ENCODE assay signal across 8 mouse cellular contexts in genomic region chr3:94581793-94582455, GRCm38 (mm10). TPM values are rescaled to one million over a fixed set of nuclear protein-coding genes. Genes with fewer than 3 reads are reported as not detected.
A peak's percentile ranks its signal among the peaks of the same experiment; 100 is the strongest.
DNase-seq lines count a peak whose midpoint lies in the region; ATAC-seq and TF ChIP-seq lines count a peak whose summit lies in the region.

No protein-coding gene starts in this region.

- H3K27ac ChIP-seq in kidney, embryonic 16.5 days (ENCODE audit: low read length) = peak overlapping the region; percentile 84
- peak overlapping the region; percentile 29 for H3K27ac ChIP-seq in MEL (ENCODE audit: control insufficient read depth, low read depth, low read length)
- peak overlapping the region; percentile 85 for H3K27ac ChIP-seq in limb, embryonic 13.5 days

- no peaks in the 10 kb centered on the region for H3K9me3 ChIP-seq in kidney, embryonic 16.5 days (ENCODE audit: low read length)
- H3K9me3 ChIP-seq in MEL (replicated peaks; ENCODE audit: insufficient read depth, low read length) = no peaks in the 10 kb centered on the region
- H3K9me3 ChIP-seq in erythroblast, embryonic 14.5 days (ENCODE audit: control insufficient read depth, low read length) = no peaks in the 10 kb centered on the region
- H3K9me3 ChIP-seq in limb, embryonic 13.5 days = no peaks in the 10 kb centered on the region

- peak overlapping the region; percentile 81 for H3K4me2 ChIP-seq in kidney, embryonic 16.5 days (replicated peaks; ENCODE audit: low read depth, low read length)
- H3K4me2 ChIP-seq in limb, embryonic 13.5 days (replicated peaks) = peak overlapping the region; percentile 83

- no peak for TF ChIP-seq EP300 in MEL (IDR thresholded peaks at IDR 0.05; ENCODE audit: low read depth in 1 of 2, low read length in 2 of 2)

- H3K27me3 ChIP-seq in kidney, embryonic 16.5 days (ENCODE audit: insufficient read depth, low read length) = no peaks in the 10 kb centered on the region
- H3K27me3 ChIP-seq in MEL (ENCODE audit: control insufficient read depth in 1 of 2, insufficient read depth in 2 of 2, low read length in 2 of 2) = no peaks in the 10 kb centered on the region
- no peaks in the 10 kb centered on the region for H3K27me3 ChIP-seq in erythroblast, embryonic 14.5 days (ENCODE audit: control insufficient read depth)
- H3K27me3 ChIP-seq in limb, embryonic 13.5 days = no peaks in the 10 kb centered on the region

- ATAC-seq in kidney, embryonic 16.5 days (ENCODE audit: low FRiP score, low TSS enrichment) = peak; percentile 75
- ATAC-seq in limb, embryonic 13.5 days (ENCODE audit: low FRiP score, low read depth) = peak; percentile 84
- 0 out of 2 replicates have a peak, but pooled peaks have one; percentile 11 for ATAC-seq in neutrophil, adult 5-6 weeks (ENCODE audit: extremely low read depth, insufficient number of reproducible peaks, low FRiP score, poor library complexity, severe bottlenecking)

- no peak; a peak in 1 of 4 replicates for TF ChIP-seq POLR2A in MEL (IDR thresholded peaks at IDR 0.05; ENCODE audit: control insufficient read depth in 1 of 2, insufficient read depth in 1 of 2, low read depth in 1 of 2, low read length in 2 of 2, poor library complexity in 1 of 2)

- no peak for DNase-seq in kidney, postnatal 36 days
- peak; percentile 81 for DNase-seq in MEL (ENCODE audit: low read depth, low spot score)
- no peak for DNase-seq in cerebellum, postnatal 10 days
- DNase-seq in ovary, postnatal 36 days (ENCODE audit: low spot score) = no peak

- no peak for TF ChIP-seq CTCF in MEL (IDR thresholded peaks at IDR 0.05 in 2 of 3, conservative IDR thresholded peaks at IDR 0.05 in 1 of 3; ENCODE audit: control insufficient read depth in 1 of 3, insufficient read depth in 1 of 3, low read depth in 2 of 3, low read length in 3 of 3, poor library complexity in 1 of 3, severe bottlenecking in 1 of 3)

- no peaks in the 10 kb centered on the region for H3K36me3 ChIP-seq in kidney, embryonic 16.5 days (ENCODE audit: insufficient read depth, low read length)
- peaks cover 0 to 23% of the 10 kb centered on the region in 2 experiments; a peak in 2 of 4 replicates for H3K36me3 ChIP-seq in MEL (ENCODE audit: control insufficient read depth in 1 of 2, insufficient read depth in 2 of 2, low read length in 2 of 2)
- H3K36me3 ChIP-seq in erythroblast, embryonic 14.5 days (ENCODE audit: control insufficient read depth) = no peaks in the 10 kb centered on the region
- H3K36me3 ChIP-seq in limb, embryonic 13.5 days = no peaks in the 10 kb centered on the region

- peaks cover 15% of the 10 kb centered on the region for H3K4me1 ChIP-seq in kidney, embryonic 16.5 days (ENCODE audit: insufficient read depth, low read length)
- H3K4me1 ChIP-seq in MEL (ENCODE audit: control insufficient read depth in 1 of 2, insufficient read depth in 2 of 2, low read length in 2 of 2) = peaks cover 6 to 10% of the 10 kb centered on the region in 2 experiments; a peak in 3 of 4 replicates
- H3K4me1 ChIP-seq in erythroblast, embryonic 14.5 days (ENCODE audit: control insufficient read depth) = peaks cover 19% of the 10 kb centered on the region
- peaks cover 25% of the 10 kb centered on the region for H3K4me1 ChIP-seq in limb, embryonic 13.5 days

- H3K4me3 ChIP-seq in kidney, embryonic 16.5 days (ENCODE audit: low read length) = peak overlapping the region; percentile 91
- H3K4me3 ChIP-seq in MEL (ENCODE audit: control insufficient read depth in 1 of 2, insufficient read depth in 1 of 2, low read depth in 2 of 2, low read length in 2 of 2) = peak overlapping the region; percentile 67 to 82
- peak overlapping the region; percentile 88 for H3K4me3 ChIP-seq in erythroblast, embryonic 14.5 days (replicated peaks)
- H3K4me3 ChIP-seq in limb, embryonic 13.5 days = peak overlapping the region; percentile 86

- no peak for TF ChIP-seq RAD21 in MEL (IDR thresholded peaks at IDR 0.05; ENCODE audit: low read depth, low read length)

- peaks cover 41% of the 10 kb centered on the region for H3K79me2 ChIP-seq in MEL (ENCODE audit: control insufficient read depth, insufficient read depth, low read length, poor library complexity)

- under 1% methylated on average over 34 of the region's 48 CpGs for WGBS in kidney, embryonic 16.5 days
- WGBS in limb, embryonic 13.5 days = under 1% methylated on average over 39 of the region's 48 CpGs

- peak overlapping the region; percentile 90 for H3K9ac ChIP-seq in kidney, embryonic 16.5 days (replicated peaks; ENCODE audit: low read length)
- H3K9ac ChIP-seq in MEL (ENCODE audit: control insufficient read depth, low read depth, low read length, poor library complexity, severe bottlenecking) = peak overlapping the region; percentile 89
- H3K9ac ChIP-seq in limb, embryonic 13.5 days = peak overlapping the region; percentile 91

TF ChIP-seq in MEL, 35 proteins besides CTCF, POLR2A, EP300 and RAD21:
- TF ChIP-seq MXI1 (IDR thresholded peaks at IDR 0.05; ENCODE audit: low read depth, low read length) (peak; percentile 33; the same call in 1 of the 2 replicates), UBTF (IDR thresholded peaks at IDR 0.05; ENCODE audit: borderline replicate concordance, insufficient read depth, low read depth, low read length) (peak; percentile 66; the same call in 1 of the 2 replicates), TBP (IDR thresholded peaks at IDR 0.05; ENCODE audit: low read depth, low read length) (no peak; the same call in 1 of the 2 replicates), MAZ (IDR thresholded peaks at IDR 0.05; ENCODE audit: low read depth, low read length) (no peak; the same call in 1 of the 2 replicates), RCOR1 (IDR thresholded peaks at IDR 0.05; ENCODE audit: low read depth, low read length) (no peak), GABPA (IDR thresholded peaks at IDR 0.05; ENCODE audit: low read depth, low read length) (no peak), CHD1 (IDR thresholded peaks at IDR 0.05; ENCODE audit: low read depth, low read length) (no peak), NELFE (IDR thresholded peaks at IDR 0.05; ENCODE audit: low read depth, low read length) (no peak), USF1 (IDR thresholded peaks at IDR 0.05; ENCODE audit: low read depth, low read length) (peak; percentile 17; the same call in 1 of the 2 replicates), MAX (IDR thresholded peaks at IDR 0.05; ENCODE audit: low read length) (peak; percentile 41), ZKSCAN1 (IDR thresholded peaks at IDR 0.05; ENCODE audit: low read depth, low read length) (no peak), SIN3A (IDR thresholded peaks at IDR 0.05; ENCODE audit: low read length) (no peak)

RNA-seq across cellular contexts. Expression of gene Snx27, which starts 0.6 kb away (rescaled TPM):
- 43.0 and 54.6 TPM in 2 replicates for polyA plus RNA-seq in kidney, embryonic 16.5 days (2015; fragmentation: Nextera tagmentation; extraction: Ambion mirVana)
- 36.9 and 38.5 TPM in 2 replicates for total RNA-seq in MEL (2012; rRNA removed)
- 100 to 1,000 TPM in 1 of 2 experiments, 10 to 100 TPM in 1; 45.4 to 123 TPM for polyA plus RNA-seq in MEL (2012; ENCODE audit: insufficient read depth in 1 of 2, insufficient read length in 2 of 2, low read depth in 1 of 2, low replicate concordance in 2 of 2, missing spikeins in 1 of 2)
- polyA plus RNA-seq in erythroblast, embryonic 14.5 days (2012) = 0.17 and 0.20 TPM in 2 replicates
- polyA plus RNA-seq in limb, embryonic 13.5 days (2015; fragmentation: Nextera tagmentation; extraction: Ambion mirVana) = 56.7 and 66.8 TPM in 2 replicates
- 41.3 and 47.1 TPM in 2 replicates for total RNA-seq in neutrophil, adult 5-6 weeks (2017)

Comparison
In these comparisons a context has a peak if more than half of its experiments do, and no peak if none do; other contexts are left out.
1. ATAC-seq: peak in every context shown above with its lines; median percentile 84 in limb, embryonic 13.5 days; 75 in kidney, embryonic 16.5 days; 11 in neutrophil, adult 5-6 weeks.
2. H3K27ac ChIP-seq: peak in every context shown above with its lines; median percentile 85 in limb, embryonic 13.5 days; 84 in kidney, embryonic 16.5 days; 29 in MEL.
3. RNA of gene Snx27, which starts 0.6 kb away (polyA plus RNA-seq): 45.4 to 123 TPM in MEL, 56.7 to 66.8 TPM in limb, embryonic 13.5 days and 43.0 to 54.6 TPM in kidney, embryonic 16.5 days; 0.17 to 0.20 TPM in erythroblast, embryonic 14.5 days; every median in the first group is over 10 times any median in the second.
4. Peak in every context shown above with its lines, with median percentiles within 50 percentile points of each other: H3K4me3 ChIP-seq and H3K9ac ChIP-seq.